Mouse (Mus musculus) heart, adult 2 months (tissue): ENCODE measurements at regions not wholly inside any gene's neighbourhood (a gene's known extent, or its start where the extent isn't known, plus 50 kb on each side); places are given as distances from the start of the nearest gene placed in this dataset.

Experiments
- CTCF ChIP-seq: fragments of 200-600 bp; IDR thresholded peaks from 2 replicates; pipeline ENCODE4 v1.8.1; 2022; ENCODE audit warnings: antibody characterized with exemption, mild to moderate bottlenecking, moderate library complexity
- EP300 ChIP-seq: fragments of 200-500 bp; IDR thresholded peaks from 2 replicates; pipeline ENCODE4 v1.6.1; 2011; ENCODE audit warnings: low read depth, low read length, control low read depth; ENCODE audit not compliant: insufficient read depth
- POLR2A ChIP-seq: fragments of 200-500 bp; IDR thresholded peaks from 2 replicates; pipeline ENCODE4 v1.6.1; 2011; ENCODE audit warnings: mild to moderate bottlenecking, low read depth, low read length, control low read depth; ENCODE audit not compliant: insufficient read depth

DNA sequence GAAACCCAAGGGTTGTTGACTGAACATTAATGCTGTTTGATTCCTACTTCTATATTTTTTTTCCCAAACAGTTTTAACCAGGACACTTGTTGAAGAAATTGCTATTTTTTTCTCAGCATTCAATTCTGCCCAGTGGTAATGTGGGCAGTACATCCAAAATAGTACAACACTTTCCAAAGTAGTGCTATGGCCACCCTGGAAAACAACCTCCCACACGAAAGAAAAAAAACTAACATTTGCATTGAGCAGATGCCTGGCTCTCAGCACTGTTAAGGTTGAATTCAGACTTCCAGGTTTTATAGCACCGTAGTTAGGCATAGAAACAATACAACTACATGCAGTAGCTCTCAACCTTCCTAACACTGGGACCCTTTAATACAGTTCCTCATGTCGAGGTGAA, 167.1 kb upstream of the Nfe2l3 start:
- TF ChIP-seq POLR2A = no peak
- no peak for TF ChIP-seq CTCF
- TF ChIP-seq EP300 = no peak
